Mouse (Mus musculus) CH12.LX (cell line): ENCODE measurements around the gene Shisa8.

ENCODE experiments used
- CHD2 ChIP-seq: IDR thresholded peaks from 2 replicates; pipeline ENCODE4 v1.6.1; 2011; ENCODE audit warnings: low read length, improper control_type of control experiment
- CTCF ChIP-seq, 2 experiments: IDR thresholded peaks in 1 of 2; conservative IDR thresholded peaks in 1 of 2; 2 replicates each; pipeline ENCODE4 v1.5.1; 2011 to 2012; ENCODE audit warnings: low read depth in 2 of 2, low read length in 2 of 2, improper control_type of control experiment in 1 of 2, inconsistent platforms in 1 of 2, mild to moderate bottlenecking in 1 of 2, moderate library complexity in 1 of 2
- ELF1 ChIP-seq: IDR thresholded peaks from 2 replicates; pipeline ENCODE4 v1.6.1; 2014; ENCODE audit warnings: low read depth, mild to moderate bottlenecking, inconsistent platforms, low read length, improper control_type of control experiment
- EP300 ChIP-seq: IDR thresholded peaks from 2 replicates; pipeline ENCODE4 v1.6.1; 2011; ENCODE audit warnings: low read length, improper control_type of control experiment
- ETS1 ChIP-seq: conservative IDR thresholded peaks from 2 replicates; pipeline ENCODE4 v1.6.1; 2012; ENCODE audit warnings: low read depth, mild to moderate bottlenecking, inconsistent platforms, low read length, improper control_type of control experiment, moderate library complexity
- KAT2A ChIP-seq: IDR thresholded peaks from 2 replicates; pipeline ENCODE4 v1.6.1; 2012; ENCODE audit warnings: low read length, improper control_type of control experiment, inconsistent platforms; ENCODE audit not compliant: insufficient replicate concordance
- MAX ChIP-seq: IDR thresholded peaks from 2 replicates; pipeline ENCODE4 v1.6.1; 2011; ENCODE audit warnings: low read length, improper control_type of control experiment
- PAX5 ChIP-seq: IDR thresholded peaks from 2 replicates; pipeline ENCODE4 v1.6.1; 2012; ENCODE audit warnings: low read length, inconsistent platforms, mixed read lengths
- POLR2A ChIP-seq: IDR thresholded peaks from 2 replicates; pipeline ENCODE4 v1.6.1; 2011; ENCODE audit warnings: low read depth, mild to moderate bottlenecking, improper control_type of control experiment, low read length
- POLR2AphosphoS2 ChIP-seq: IDR thresholded peaks from 2 replicates; pipeline ENCODE4 v1.6.1; 2011; ENCODE audit warnings: low read depth, low read length, improper control_type of control experiment
- RAD21 ChIP-seq: IDR thresholded peaks from 2 replicates; pipeline ENCODE4 v1.6.1; 2011; ENCODE audit warnings: low read depth, mild to moderate bottlenecking, low read length, improper control_type of control experiment, moderate library complexity
- USF2 ChIP-seq: conservative IDR thresholded peaks from 2 replicates; pipeline ENCODE4 v1.6.1; 2011; ENCODE audit warnings: low read depth, low read length, improper control_type of control experiment
- ZC3H11A ChIP-seq: IDR thresholded peaks from 2 replicates; pipeline ENCODE4 v1.6.1; 2012; ENCODE audit warnings: low read depth, mild to moderate bottlenecking, inconsistent platforms, low read length, improper control_type of control experiment

- TF ChIP-seq CTCF (conservative IDR thresholded peaks at IDR 0.05 in 1 of 2, IDR thresholded peaks at IDR 0.05 in 1 of 2; ENCODE audit: low read depth in 2 of 2, low read length in 2 of 2) (no peak), PAX5 (no peak), POLR2A (peak; percentile 72), EP300 (no peak), ETS1 (no peak; the same call in 1 of the 2 replicates), KAT2A (0 out of 2 replicates have a peak, but pooled peaks have one; percentile 14), POLR2AphosphoS2 (peak; percentile 38; the same call in 1 of the 2 replicates), MAX (peak; percentile 47), ELF1 (0 out of 2 replicates have a peak, but pooled peaks have one; percentile 11), RAD21 (no peak), ZC3H11A (no peak), CHD2 (no peak), USF2 (no peak)
Measured at GRCm38 (mm10) chr15:82217980-82218379, 5.4 kb upstream of the Shisa8 start.
